Mouse (Mus musculus) liver, postnatal 0 days (tissue): ENCODE measurements around the gene Slc39a10. TPM values are rescaled to one million over a fixed set of nuclear protein-coding genes. Genes with fewer than 3 reads are reported as not detected.

ENCODE experiments used
- ATAC-seq: fragments of 200-750 bp; cut with Nextera tagmentation; 2 replicates; pipeline ENCODE4 v1.8.0; 2017; ENCODE audit warnings: mild to moderate bottlenecking, moderate library complexity
- DNase-seq: peaks from one replicate; pipeline ENCODE4 v3.0.0-alpha.2; 2016
- H3K27ac ChIP-seq: fragments of 300-500 bp; sonication (generic); 2 replicates; pipeline ENCODE4 v1.5.1; 2014; ENCODE audit warnings: antibody characterized with exemption, moderate library complexity, mild to moderate bottlenecking, low read depth
- H3K27me3 ChIP-seq: fragments of 300-500 bp; sonication (generic); 2 replicates; pipeline ENCODE4 v1.6.1; 2014; ENCODE audit warnings: low read length, control low read depth, mixed read lengths; ENCODE audit not compliant: insufficient read depth
- H3K36me3 ChIP-seq: fragments of 300-500 bp; sonication (generic); replicated peaks from 2 replicates; pipeline ENCODE4 v1.6.1; 2014; ENCODE audit warnings: mild to moderate bottlenecking, control low read depth, low read length, moderate library complexity, mixed read lengths; ENCODE audit not compliant: insufficient read depth
- H3K4me1 ChIP-seq: fragments of 300-500 bp; sonication (generic); 2 replicates; pipeline ENCODE4 v1.6.1; 2014; ENCODE audit warnings: antibody characterized with exemption, mild to moderate bottlenecking, control low read depth; ENCODE audit not compliant: insufficient read depth
- H3K4me2 ChIP-seq: fragments of 300-500 bp; sonication (generic); 2 replicates; pipeline ENCODE4 v1.6.1; 2014; ENCODE audit warnings: low read depth, mild to moderate bottlenecking, low read length, moderate library complexity, mixed read lengths
- H3K4me3 ChIP-seq: fragments of 300-500 bp; sonication (generic); 2 replicates; pipeline ENCODE4 v1.5.1; 2014; ENCODE audit warnings: low read depth, low read length
- H3K9ac ChIP-seq: fragments of 300-500 bp; sonication (generic); replicated peaks from 2 replicates; pipeline ENCODE4 v1.6.1; 2014; ENCODE audit warnings: mild to moderate bottlenecking, moderate library complexity
- H3K9me3 ChIP-seq: fragments of 300-500 bp; sonication (generic); 2 replicates; pipeline ENCODE4 v1.6.1; 2016; ENCODE audit warnings: mild to moderate bottlenecking, control low read depth, low read length, mixed read lengths
- CTCF ChIP-seq: sonication (generic); IDR thresholded peaks from 2 replicates; pipeline ENCODE4 v1.5.1; 2016; ENCODE audit warnings: antibody characterized with exemption, low read depth
- EP300 ChIP-seq: IDR thresholded peaks from 2 replicates; pipeline ENCODE4 v1.6.1; 2016; ENCODE audit warnings: antibody characterized with exemption, low read depth, mild to moderate bottlenecking
- WGBS: fragments of 180-500 bp; shearing (Covaris S2); extraction: QIAGEN DNeasy Blood & Tissue Kit; methylation state at CpG from one replicate; pipeline ENCODE4 v1.1.7; 2014; ENCODE audit not compliant: insufficient replicate concordance; 5-methylcytosine and 5-hydroxymethylcytosine counted together
- polyA plus RNA-seq: library from polyadenylated mRNA; unstranded; fragments of >200 nt; fragmentation: Nextera tagmentation; extraction: Ambion mirVana; gene quantifications from 2 replicates; pipeline ENCODE4 v1.2.1, GENCODE M21; 2015

The Slc39a10 gene
- polyA plus RNA-seq, 1 experiment from 2014 or later = 2.4 TPM

GRCm38 (mm10) chr1:46852216-46852599 lies 40.4 kb downstream of the Slc39a10 start:
- peak overlapping the region; percentile 99 for H3K27ac ChIP-seq
- 3% methylated on average over 4 of the region's 4 CpGs for WGBS

DNA sequence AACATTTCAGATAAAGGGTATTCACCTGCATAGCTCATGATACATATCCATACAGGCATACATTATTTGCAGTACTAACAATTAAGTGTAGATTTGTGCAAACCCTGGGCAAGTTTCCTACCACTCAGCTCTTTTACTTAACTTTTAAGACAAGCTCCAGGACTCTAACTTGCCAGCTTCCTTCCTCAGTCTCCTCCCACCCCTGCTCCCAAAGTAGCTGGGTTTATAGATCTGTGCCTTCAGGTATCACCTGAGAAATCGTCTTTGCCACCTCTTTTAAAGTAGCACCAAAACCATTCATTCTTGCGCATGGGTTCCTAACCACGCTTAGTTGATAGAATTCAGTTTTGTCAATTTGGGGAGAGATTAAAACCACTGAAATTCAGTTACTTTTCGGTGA lies 41.1 kb downstream of the Slc39a10 start:
- WGBS = 32% methylated on average over 4 of the region's 4 CpGs
- H3K4me3 ChIP-seq = no peak overlapping the region

More at GRCm38 (mm10) chr1:46852216-46852599, 40.4 kb downstream of the Slc39a10 start:
- Histone ChIP-seq H3K9ac (peak overlapping the region; percentile 96), H3K4me3 (peak overlapping the region; percentile 93), H3K36me3 (no peaks in the 10 kb centered on the region), H3K4me1 (peaks cover 6% of the 10 kb centered on the region), H3K9me3 (no peaks in the 10 kb centered on the region), H3K4me2 (peak overlapping the region; percentile 91), H3K27me3 (no peaks in the 10 kb centered on the region)
- TF ChIP-seq CTCF = no peak
- no peak for TF ChIP-seq EP300
- ATAC-seq (no peak), DNase-seq (no peak)

DNA sequence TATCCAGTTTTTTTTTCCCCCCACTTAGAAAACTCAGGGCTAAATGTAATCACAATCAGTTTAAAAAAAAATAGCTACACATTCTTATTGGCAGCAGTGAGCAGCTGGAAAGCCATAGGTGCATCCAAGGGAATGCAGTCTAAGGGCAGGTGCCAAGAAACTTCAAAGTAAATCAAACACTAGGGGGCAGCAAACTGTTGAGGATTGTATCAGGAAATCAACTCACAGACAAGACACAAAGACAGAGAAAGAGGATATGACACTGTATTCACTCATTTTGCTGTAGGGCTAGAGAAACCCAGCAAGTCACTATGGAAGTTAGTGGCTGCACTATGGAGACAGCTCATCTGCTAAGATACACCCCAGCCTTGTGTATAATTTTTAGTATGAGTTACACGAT lies 42.9 kb downstream of the Slc39a10 start:
- Histone ChIP-seq H3K4me3 (no peak overlapping the region), H3K36me3 (no peaks in the 10 kb centered on the region), H3K27me3 (no peaks in the 10 kb centered on the region), H3K9me3 (no peaks in the 10 kb centered on the region), H3K4me1 (peaks cover 4% of the 10 kb centered on the region), H3K27ac (no peak overlapping the region), H3K9ac (no peak overlapping the region), H3K4me2 (no peak overlapping the region)
- TF ChIP-seq CTCF (peak; percentile 83), EP300 (no peak)
- DNase-seq (peak; percentile 39), ATAC-seq (no peak)
- WGBS = 44% methylated on average over 1 of the region's 1 CpGs

More for the DNA sequence above, 41.1 kb downstream of the Slc39a10 start:
- H3K9me3 ChIP-seq = no peaks in the 10 kb centered on the region
- H3K4me1 ChIP-seq = peaks cover 6% of the 10 kb centered on the region
- no peak overlapping the region for H3K27ac ChIP-seq
- H3K9ac ChIP-seq = no peak overlapping the region
- H3K27me3 ChIP-seq = no peaks in the 10 kb centered on the region
- no peak for ATAC-seq
- no peak for DNase-seq
- 0 out of 2 replicates have a peak overlapping the region, but pooled peaks have one; percentile 10 for H3K4me2 ChIP-seq
- H3K36me3 ChIP-seq = no peaks in the 10 kb centered on the region
- TF ChIP-seq EP300 = no peak
- no peak for TF ChIP-seq CTCF

GRCm38 (mm10) chr1:46845221-46845620 lies 47.4 kb downstream of the Slc39a10 start:
- Histone ChIP-seq H3K4me3 (no peak overlapping the region), H3K27ac (no peak overlapping the region), H3K9ac (no peak overlapping the region), H3K9me3 (no peaks in the 10 kb centered on the region), H3K27me3 (no peaks in the 10 kb centered on the region), H3K4me1 (no peaks in the 10 kb centered on the region), H3K4me2 (no peak overlapping the region), H3K36me3 (no peaks in the 10 kb centered on the region)
- WGBS = 71% methylated on average over 5 of the region's 5 CpGs
- TF ChIP-seq EP300 (no peak), CTCF (no peak)
- ATAC-seq = no peak
- no peak for DNase-seq

DNA sequence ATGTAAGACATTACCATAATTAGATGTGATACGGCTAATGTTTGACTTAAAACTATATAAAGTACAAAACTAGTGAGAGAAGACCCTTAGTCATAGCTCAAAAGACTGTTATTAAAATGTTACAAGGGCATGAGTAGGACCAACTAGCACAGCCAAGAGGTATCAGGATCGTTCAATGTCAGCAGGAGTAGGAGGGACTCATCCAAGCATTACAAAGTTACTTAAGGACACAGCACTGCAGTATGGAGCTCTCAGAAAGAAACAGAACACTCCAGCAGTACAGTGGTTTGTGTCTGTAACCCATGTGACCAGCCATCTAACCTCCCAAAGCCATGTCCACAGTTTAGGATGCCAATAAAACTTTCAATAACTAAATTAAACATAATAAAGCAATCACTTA lies 48.4 kb downstream of the Slc39a10 start:
- no peak overlapping the region for H3K4me3 ChIP-seq
- no peaks in the 10 kb centered on the region for H3K36me3 ChIP-seq
- H3K27ac ChIP-seq = no peak overlapping the region
- TF ChIP-seq EP300 (no peak), CTCF (no peak)
- no peaks in the 10 kb centered on the region for H3K4me1 ChIP-seq
- H3K9ac ChIP-seq = no peak overlapping the region
- 78% methylated on average over 2 of the region's 2 CpGs for WGBS
- H3K27me3 ChIP-seq = no peaks in the 10 kb centered on the region
- H3K9me3 ChIP-seq = no peaks in the 10 kb centered on the region
- no peak overlapping the region for H3K4me2 ChIP-seq
- no peak for DNase-seq
- no peak for ATAC-seq

DNA sequence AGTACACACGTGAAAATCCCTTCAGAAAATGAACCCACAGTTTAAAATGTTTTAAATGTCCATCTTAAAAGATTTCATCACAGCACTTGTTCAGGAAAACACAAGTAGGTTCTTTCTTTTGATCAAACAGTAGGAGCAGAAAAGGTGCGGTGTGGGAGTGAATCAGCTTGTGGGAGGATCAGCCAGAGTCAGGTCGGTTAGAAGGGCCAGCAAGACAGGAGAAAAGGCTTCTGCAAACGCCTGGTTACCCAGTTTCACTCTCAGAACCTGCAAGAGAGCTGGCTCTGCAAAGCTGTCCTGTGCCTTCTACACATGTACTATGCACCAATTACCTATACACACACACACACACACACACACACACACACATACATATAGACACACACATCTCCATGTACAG lies 49.2 kb downstream of the Slc39a10 start:
- TF ChIP-seq CTCF = no peak
- TF ChIP-seq EP300 = no peak

DNA sequence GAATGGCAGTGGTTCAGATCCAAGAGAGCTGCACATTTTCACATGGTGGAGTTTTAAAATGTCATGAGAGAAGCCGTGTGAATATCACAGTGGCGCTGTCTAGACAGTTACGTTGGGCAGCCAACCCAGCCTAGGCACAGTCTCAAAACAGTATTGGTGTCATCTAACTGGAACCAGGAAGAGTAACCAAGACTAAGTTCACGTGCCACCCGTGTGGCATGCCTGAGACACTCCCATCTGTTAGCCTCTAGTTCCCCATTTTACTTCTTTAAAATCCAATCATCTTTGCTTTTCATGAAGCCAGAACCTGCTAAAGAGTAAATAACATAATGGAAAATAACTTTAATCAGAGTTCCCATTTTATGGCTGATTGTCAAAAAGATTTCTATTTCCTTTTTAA lies 60.7 kb downstream of the Slc39a10 start:
- no peak overlapping the region for H3K4me2 ChIP-seq
- WGBS = 69% methylated on average over 5 of the region's 5 CpGs
- no peak overlapping the region for H3K4me3 ChIP-seq
- no peaks in the 10 kb centered on the region for H3K27me3 ChIP-seq
- no peaks in the 10 kb centered on the region for H3K9me3 ChIP-seq
- no peak for ATAC-seq
- no peak for DNase-seq
- no peaks in the 10 kb centered on the region for H3K4me1 ChIP-seq
- H3K36me3 ChIP-seq = no peaks in the 10 kb centered on the region
- TF ChIP-seq CTCF (no peak), EP300 (no peak)
- H3K27ac ChIP-seq = no peak overlapping the region
- H3K9ac ChIP-seq = no peak overlapping the region

More for the DNA sequence above, 49.2 kb downstream of the Slc39a10 start:
- Histone ChIP-seq H3K4me2 (no peak overlapping the region), H3K9me3 (no peaks in the 10 kb centered on the region), H3K9ac (no peak overlapping the region), H3K4me3 (no peak overlapping the region), H3K27me3 (no peaks in the 10 kb centered on the region), H3K36me3 (no peaks in the 10 kb centered on the region), H3K4me1 (no peaks in the 10 kb centered on the region), H3K27ac (no peak overlapping the region)
- DNase-seq (no peak), ATAC-seq (no peak)
- WGBS = 59% methylated on average over 4 of the region's 4 CpGs
